Mouse (Mus musculus): ENCODE data around the gene Msln.

DNA sequence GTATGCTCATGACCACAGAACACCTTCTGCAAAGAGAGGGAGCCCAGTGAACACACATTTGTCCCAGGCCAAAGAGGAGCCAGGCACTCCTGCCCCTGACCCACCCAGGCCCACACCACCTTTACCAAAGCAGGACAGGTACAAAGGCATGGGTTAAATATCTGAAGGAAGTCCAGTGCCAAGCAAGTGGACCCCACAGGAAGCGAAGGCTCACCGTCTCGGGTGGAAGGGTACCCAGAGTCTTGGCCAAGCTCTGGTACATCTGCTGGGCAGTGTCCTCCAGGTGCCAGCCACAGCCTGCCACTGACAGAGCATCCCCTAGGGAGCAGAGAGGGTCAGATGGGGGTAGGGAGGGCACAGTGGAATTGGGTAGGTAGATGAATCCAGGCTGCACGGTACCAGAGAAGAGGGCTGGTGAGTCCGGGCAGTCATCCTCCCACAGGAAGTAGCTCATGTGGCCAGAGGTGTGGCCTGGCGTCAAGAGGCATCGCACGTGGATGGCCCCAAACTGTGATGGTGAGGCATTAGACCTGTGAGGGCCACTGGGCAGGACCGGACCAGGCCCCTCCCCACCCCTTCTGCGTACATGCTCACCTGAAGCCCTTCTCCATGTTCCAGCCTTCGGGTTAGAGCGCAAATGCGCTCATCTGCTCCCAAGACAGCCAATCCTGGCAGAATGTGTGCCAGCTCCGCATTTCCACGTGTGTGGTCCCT is 29.8 kb upstream of the Msln start:
- TF ChIP-seq POLR2A (IDR thresholded peaks at IDR 0.05; ENCODE audit: insufficient read depth, low read length) (no peak), CTCF (IDR thresholded peaks at IDR 0.05; ENCODE audit: low read depth, low read length) (no peak), EP300 (IDR thresholded peaks at IDR 0.05; ENCODE audit: insufficient read depth, low read depth, low read length) (no peak)
